Mouse (Mus musculus) ES-E14 (cell line): ENCODE results near the gene Fyn.

ENCODE experiments used
- CHD2 ChIP-seq: IDR thresholded peaks from 2 replicates; pipeline ENCODE4 v1.6.1; 2014; ENCODE audit warnings: mild to moderate bottlenecking, low read depth, low read length, inconsistent platforms
- HCFC1 ChIP-seq: IDR thresholded peaks from 2 replicates; pipeline ENCODE4 v1.6.1; 2012; ENCODE audit warnings: low read length, inconsistent platforms, borderline replicate concordance; ENCODE audit not compliant: insufficient read depth
- MAFK ChIP-seq: IDR thresholded peaks from 2 replicates; pipeline ENCODE4 v1.6.1; 2014; ENCODE audit warnings: mild to moderate bottlenecking, low read depth, low read length, inconsistent platforms; ENCODE audit not compliant: insufficient read depth
- ZC3H11A ChIP-seq: IDR thresholded peaks from 2 replicates; pipeline ENCODE4 v1.6.1; 2012; ENCODE audit warnings: low read depth, mild to moderate bottlenecking, inconsistent platforms, low read length, borderline replicate concordance
- ZNF384 ChIP-seq: IDR thresholded peaks from 2 replicates; pipeline ENCODE4 v1.6.1; 2012; ENCODE audit warnings: low read depth, low read length, inconsistent platforms

- TF ChIP-seq CHD2 (no peak), ZC3H11A (no peak), HCFC1 (no peak), ZNF384 (no peak), MAFK (no peak)
Measured at GRCm38 (mm10) chr10:39555289-39555715, 186.6 kb downstream of the Fyn start.
